Mouse (Mus musculus): Measurements from ENCODE around the gene Pnrc2.

DNA sequence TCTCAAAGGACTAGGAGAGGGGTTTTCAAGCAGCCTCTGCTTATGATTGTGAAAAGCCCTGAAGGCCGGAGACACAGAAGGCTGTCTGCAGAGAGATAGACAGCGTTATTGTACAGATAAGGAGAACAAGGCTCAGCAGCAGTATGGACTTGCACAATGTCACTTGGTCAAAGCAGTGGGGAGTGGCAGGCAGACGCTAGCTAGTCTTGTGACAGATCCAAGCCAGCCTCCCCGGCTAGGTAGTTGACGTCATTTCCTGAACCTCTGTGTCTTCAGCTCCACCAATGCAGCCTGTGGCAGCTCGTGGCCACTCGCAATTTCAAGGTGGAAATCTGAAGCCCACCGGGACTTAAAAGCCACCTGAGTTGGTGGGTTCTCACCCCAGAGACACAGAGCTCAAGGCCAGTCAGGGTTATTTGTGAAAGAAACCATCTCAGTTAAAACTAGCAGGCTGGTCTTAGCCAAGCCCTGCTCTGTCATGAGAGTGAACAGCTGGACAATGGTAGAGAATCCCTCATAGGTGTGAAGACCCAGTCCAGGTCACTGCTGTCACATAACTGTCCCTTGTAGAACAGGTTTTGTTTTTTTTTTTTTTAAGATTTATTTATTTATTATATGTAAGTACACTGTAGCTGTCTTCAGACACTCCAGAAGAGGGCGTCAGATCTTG is 24.9 kb upstream of the Pnrc2 start:
- TF ChIP-seq POLR2A (IDR thresholded peaks at IDR 0.05; ENCODE audit: borderline replicate concordance, insufficient read depth, low read length) (no peak), CTCF (IDR thresholded peaks at IDR 0.05; ENCODE audit: borderline replicate concordance, insufficient read depth, low read depth, low read length) (no peak)
